Mouse (Mus musculus) liver, embryonic 15.5 days (tissue): ENCODE results near the gene Ccdc189. TPM values are rescaled to one million over a fixed set of nuclear protein-coding genes. Genes with fewer than 3 reads are reported as not detected.

ENCODE experiments used
- ATAC-seq: fragments of 200-750 bp; cut with Nextera tagmentation; 2 replicates; pipeline ENCODE4 v1.8.0; 2017; ENCODE audit warnings: moderate number of reproducible peaks, mild to moderate bottlenecking, moderate library complexity; ENCODE audit not compliant: insufficient read depth
- H3K27ac ChIP-seq: fragments of 300-500 bp; sonication (generic); replicated peaks from 2 replicates; pipeline ENCODE4 v1.5.1; 2015; ENCODE audit warnings: mild to moderate bottlenecking, inconsistent platforms
- H3K27me3 ChIP-seq: fragments of 300-500 bp; sonication (generic); 2 replicates; pipeline ENCODE4 v1.6.1; 2015; ENCODE audit warnings: mild to moderate bottlenecking, inconsistent platforms
- H3K36me3 ChIP-seq: fragments of 300-500 bp; sonication (generic); replicated peaks from 2 replicates; pipeline ENCODE4 v1.6.1; 2015; ENCODE audit warnings: moderate library complexity, mild to moderate bottlenecking, inconsistent platforms
- H3K4me1 ChIP-seq: fragments of 300-500 bp; sonication (generic); replicated peaks from 2 replicates; pipeline ENCODE4 v1.6.1; 2015; ENCODE audit warnings: inconsistent platforms
- H3K4me2 ChIP-seq: fragments of 300-500 bp; sonication (generic); 2 replicates; pipeline ENCODE4 v1.6.1; 2015; ENCODE audit warnings: moderate library complexity, mild to moderate bottlenecking, inconsistent platforms
- H3K4me3 ChIP-seq: fragments of 300-500 bp; sonication (generic); replicated peaks from 2 replicates; pipeline ENCODE4 v1.5.1; 2015; ENCODE audit warnings: mild to moderate bottlenecking, inconsistent platforms
- H3K9ac ChIP-seq: fragments of 300-500 bp; sonication (generic); 2 replicates; pipeline ENCODE4 v1.6.1; 2015; ENCODE audit warnings: moderate library complexity, mild to moderate bottlenecking, inconsistent platforms
- H3K9me3 ChIP-seq: fragments of 300-500 bp; sonication (generic); replicated peaks from 2 replicates; pipeline ENCODE4 v1.6.1; 2016; ENCODE audit warnings: inconsistent platforms
- WGBS: fragments of 180-500 bp; shearing (Covaris S2); methylation state at CpG from one replicate; pipeline ENCODE4 v1.1.7; 2015; ENCODE audit warnings: mixed read lengths; ENCODE audit not compliant: insufficient replicate concordance; 5-methylcytosine and 5-hydroxymethylcytosine counted together
- polyA plus RNA-seq: library from polyadenylated mRNA; unstranded; fragments of >200 nt; fragmentation: Nextera tagmentation; extraction: Ambion mirVana; gene quantifications from 2 replicates; pipeline ENCODE4 v1.2.1, GENCODE M21; 2015

The Ccdc189 gene
- polyA plus RNA-seq, 1 experiment from 2014 or later, result 8.3 TPM

DNA sequence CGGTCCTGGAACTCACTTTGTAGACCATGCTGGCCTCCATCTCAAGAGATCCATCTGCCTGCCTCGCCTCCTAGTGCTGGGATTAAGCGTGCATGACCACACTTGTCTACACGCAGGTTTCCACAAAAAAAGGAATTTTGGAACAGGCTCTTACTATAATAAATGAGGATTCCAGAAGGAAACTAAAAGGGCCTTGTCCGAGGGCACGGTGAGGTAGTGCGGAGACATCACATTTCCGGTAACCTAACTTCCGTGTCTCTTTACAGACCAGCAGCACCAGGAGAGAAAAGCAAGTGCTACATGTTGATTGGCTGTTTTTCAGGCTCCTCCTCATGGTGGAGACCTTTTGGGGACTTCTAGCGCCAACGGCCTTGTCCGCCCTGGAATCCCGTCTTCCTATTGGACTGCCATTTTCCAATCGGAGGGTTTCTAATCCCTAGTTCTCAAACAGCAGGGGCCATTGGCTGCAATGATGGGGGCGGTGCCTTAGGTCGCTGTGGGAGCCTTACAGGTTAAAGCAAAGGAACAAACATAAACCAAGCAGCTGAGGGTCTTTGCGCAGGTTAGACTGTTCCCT lies 15.4 kb downstream of the Ccdc189 start, which contains the start of gene Phkg2:
TSS of gene Phkg2 (plus strand) at position 446 of the 577 bp plus-strand sequence.
- peak within 1 kb of the TSS; percentile 92 for H3K4me2 ChIP-seq
- peak within 1 kb of the TSS; percentile 86 for H3K4me3 ChIP-seq
- peaks cover 19% of the 10 kb centered on the region for H3K36me3 ChIP-seq
- ATAC-seq, result peak; percentile 99
- H3K27ac ChIP-seq, result peak within 1 kb of the TSS; percentile 76
- no peaks in the 10 kb centered on the region for H3K9me3 ChIP-seq
- H3K4me1 ChIP-seq, result peaks cover 28% of the 10 kb centered on the region
- H3K27me3 ChIP-seq, result no peaks in the 10 kb centered on the region
- WGBS, result under 1% methylated on average over 17 of the region's 17 CpGs
- H3K9ac ChIP-seq, result peak within 1 kb of the TSS; percentile 88

DNA sequence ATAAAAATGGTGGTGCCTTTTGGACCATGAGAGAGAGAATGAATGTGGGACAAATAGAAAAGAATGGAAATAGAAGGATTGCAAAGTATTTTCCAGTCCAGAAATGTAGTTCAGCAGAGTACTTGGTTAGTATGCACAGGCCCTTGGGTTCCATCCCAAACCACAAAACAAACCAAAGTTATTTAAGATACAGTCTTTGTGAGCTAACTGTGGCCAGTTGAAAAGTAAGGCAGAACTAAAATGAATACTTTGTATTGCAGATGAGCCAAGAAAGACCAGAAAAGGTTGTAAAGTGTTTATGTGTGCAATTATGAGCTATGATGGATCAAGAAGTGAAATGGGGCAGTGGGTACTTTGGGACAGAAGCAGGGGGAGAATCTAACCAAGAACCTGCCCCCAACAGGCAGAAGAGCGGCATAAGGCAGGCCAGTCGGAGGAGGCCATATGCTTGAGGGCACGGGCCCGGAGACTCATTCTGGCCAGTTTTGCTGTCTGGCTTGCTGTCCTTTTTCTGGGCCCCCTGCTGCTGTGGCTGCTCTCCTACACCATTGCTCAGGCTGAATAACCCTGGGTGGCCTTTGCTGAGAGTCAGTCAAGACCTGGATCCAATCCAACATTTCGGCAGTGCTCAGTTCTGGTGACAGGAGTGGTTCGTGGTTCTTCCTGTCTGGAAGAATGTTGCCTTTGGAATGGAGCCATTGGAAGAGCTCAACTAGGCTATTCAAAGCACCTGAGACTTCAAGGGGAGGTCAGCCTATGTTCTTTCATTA lies 23.8 kb downstream of the Ccdc189 start:
- Histone ChIP-seq H3K9me3 (no peaks in the 10 kb centered on the region), H3K36me3 (peaks cover 74% of the 10 kb centered on the region), H3K27me3 (no peaks in the 10 kb centered on the region), H3K4me3 (no peak overlapping the region), H3K4me1 (no peaks in the 10 kb centered on the region), H3K9ac (no peak overlapping the region), H3K27ac (no peak overlapping the region), H3K4me2 (no peak overlapping the region)
- no peak for ATAC-seq
- WGBS, result 84% methylated on average over 6 of the region's 6 CpGs

DNA sequence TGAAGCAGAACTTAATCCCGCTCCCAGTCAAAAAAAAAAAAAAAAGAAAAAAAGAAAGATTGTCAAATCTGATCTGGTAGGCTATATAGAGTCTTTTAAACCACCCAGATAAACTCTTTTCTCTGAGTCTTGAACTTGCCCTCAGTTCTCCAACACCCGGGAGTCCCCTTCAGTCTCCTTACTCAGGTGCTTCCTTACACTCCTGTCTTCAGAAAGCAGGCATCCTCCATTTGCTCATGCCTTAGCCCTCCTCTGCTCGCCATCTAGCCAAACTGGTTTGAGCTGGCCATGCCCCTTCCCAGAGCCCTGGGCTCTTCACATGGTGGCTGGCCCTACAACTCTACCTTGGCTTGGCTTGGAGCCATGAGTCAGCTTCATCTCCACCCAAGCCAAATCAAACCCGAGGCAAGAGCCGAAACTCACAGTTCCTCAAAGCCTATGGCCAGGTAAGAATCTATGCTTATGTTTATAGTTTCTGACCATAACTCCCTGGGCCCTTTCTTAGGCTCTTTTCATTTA lies 27.0 kb downstream of the Ccdc189 start, which contains the start of gene Tmem265:
TSS of gene Tmem265 (plus strand) at position 51 of the 519 bp plus-strand sequence.
- no peak within 1 kb of the TSS for H3K9ac ChIP-seq
- H3K36me3 ChIP-seq, result peaks cover 83% of the 10 kb centered on the region
- no peak within 1 kb of the TSS for H3K27ac ChIP-seq
- no peak within 1 kb of the TSS for H3K4me3 ChIP-seq
- H3K4me2 ChIP-seq, result no peak within 1 kb of the TSS
- 85% methylated on average over 5 of the region's 5 CpGs for WGBS
- ATAC-seq, result no peak
- no peaks in the 10 kb centered on the region for H3K4me1 ChIP-seq
- H3K27me3 ChIP-seq, result no peaks in the 10 kb centered on the region
- H3K9me3 ChIP-seq, result no peaks in the 10 kb centered on the region

DNA sequence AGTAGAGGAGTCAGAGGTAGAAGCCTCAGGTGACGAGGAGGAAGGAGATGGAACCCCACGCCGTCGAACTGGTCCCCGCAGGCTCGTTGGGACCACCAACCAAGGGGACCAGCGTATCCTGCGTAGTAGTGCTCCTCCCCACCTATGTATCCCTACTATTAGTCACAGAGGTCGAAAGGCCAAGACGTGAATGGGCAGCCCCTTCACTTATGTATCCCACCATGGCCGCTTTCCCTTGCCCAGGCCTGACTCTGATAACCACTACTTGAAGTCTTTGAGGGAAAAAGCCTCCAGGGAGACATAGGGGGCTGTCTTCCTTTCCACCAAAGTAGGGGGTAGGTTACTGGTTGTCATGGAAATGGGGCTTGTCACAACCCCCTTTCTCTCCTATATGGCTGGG lies 27.8 kb downstream of the Ccdc189 start:
- Histone ChIP-seq H3K4me1 (no peaks in the 10 kb centered on the region), H3K4me2 (no peak overlapping the region)

DNA sequence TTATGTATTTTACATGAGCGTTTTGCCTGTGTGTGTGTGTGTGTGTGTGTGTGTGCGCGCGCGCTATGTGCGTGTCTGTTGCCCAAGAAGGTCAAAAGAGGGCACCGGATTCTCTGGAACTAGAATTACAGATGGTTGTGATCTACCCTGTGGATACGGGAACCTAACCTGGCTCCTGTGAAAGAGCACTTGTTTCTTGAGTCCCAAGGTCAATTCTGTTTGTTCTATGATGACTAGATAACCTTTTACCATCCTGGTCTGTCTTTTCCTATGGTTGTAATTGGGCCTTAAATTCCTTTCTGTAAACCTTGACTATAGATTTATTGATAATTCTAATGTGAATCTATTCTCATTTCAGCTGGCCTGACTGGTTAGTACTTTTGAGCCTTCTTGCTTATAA lies 36.8 kb downstream of the Ccdc189 start:
- Histone ChIP-seq H3K4me2 (no peak overlapping the region), H3K4me3 (no peak overlapping the region), H3K36me3 (peaks cover 90% of the 10 kb centered on the region), H3K9me3 (no peaks in the 10 kb centered on the region), H3K27ac (no peak overlapping the region), H3K9ac (no peak overlapping the region), H3K27me3 (no peaks in the 10 kb centered on the region), H3K4me1 (no peaks in the 10 kb centered on the region)
- no peak for ATAC-seq
- WGBS, result 91% methylated on average over 8 of the region's 8 CpGs

More for the DNA sequence above, 27.8 kb downstream of the Ccdc189 start:
- Histone ChIP-seq H3K4me3 (no peak overlapping the region), H3K9ac (no peak overlapping the region), H3K9me3 (no peaks in the 10 kb centered on the region), H3K27ac (no peak overlapping the region), H3K27me3 (no peaks in the 10 kb centered on the region), H3K36me3 (peaks cover 84% of the 10 kb centered on the region)
- WGBS, result 91% methylated on average over 11 of the region's 11 CpGs
- no peak for ATAC-seq

DNA sequence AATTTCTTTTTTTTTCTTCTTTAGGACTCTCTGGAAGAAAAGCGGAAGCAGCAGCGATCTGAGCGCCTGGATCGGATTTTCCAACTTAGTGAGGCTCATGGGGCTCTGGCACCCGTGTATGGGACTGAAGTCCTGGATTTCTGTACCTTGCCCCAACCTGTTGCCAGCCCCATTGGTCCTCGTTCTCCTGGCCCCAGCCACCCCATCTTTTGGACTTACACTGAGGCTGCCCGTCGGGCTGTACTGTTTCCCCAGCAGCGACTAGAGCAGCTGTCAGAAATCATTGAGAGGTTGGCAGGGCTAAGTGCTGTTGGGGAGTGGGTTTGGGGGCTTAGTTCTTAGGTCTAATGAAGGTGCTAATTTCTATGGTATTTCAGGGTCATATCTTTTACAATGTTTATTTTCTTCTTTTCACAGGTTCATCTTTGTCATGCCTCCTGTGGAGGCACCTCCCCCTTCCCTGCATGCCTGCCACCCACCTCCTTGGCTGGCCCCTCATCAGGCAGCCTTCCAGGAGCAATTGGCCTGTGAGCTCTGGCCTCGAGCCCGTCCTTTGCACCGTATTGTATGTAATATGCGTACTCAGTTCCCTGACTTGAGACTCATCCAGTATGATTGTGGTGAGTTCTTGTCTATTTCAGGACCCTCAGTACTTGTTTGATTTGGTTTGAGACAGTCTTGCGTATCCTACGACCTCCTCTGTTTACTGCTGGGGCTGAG lies 39.1 kb downstream of the Ccdc189 start:
- Histone ChIP-seq H3K27me3 (no peaks in the 10 kb centered on the region), H3K36me3 (peaks cover 89% of the 10 kb centered on the region), H3K9me3 (no peaks in the 10 kb centered on the region), H3K27ac (no peak overlapping the region), H3K9ac (no peak overlapping the region), H3K4me3 (no peak overlapping the region), H3K4me2 (no peak overlapping the region), H3K4me1 (no peaks in the 10 kb centered on the region)
- no peak for ATAC-seq
- WGBS, result 91% methylated on average over 15 of the region's 15 CpGs

DNA sequence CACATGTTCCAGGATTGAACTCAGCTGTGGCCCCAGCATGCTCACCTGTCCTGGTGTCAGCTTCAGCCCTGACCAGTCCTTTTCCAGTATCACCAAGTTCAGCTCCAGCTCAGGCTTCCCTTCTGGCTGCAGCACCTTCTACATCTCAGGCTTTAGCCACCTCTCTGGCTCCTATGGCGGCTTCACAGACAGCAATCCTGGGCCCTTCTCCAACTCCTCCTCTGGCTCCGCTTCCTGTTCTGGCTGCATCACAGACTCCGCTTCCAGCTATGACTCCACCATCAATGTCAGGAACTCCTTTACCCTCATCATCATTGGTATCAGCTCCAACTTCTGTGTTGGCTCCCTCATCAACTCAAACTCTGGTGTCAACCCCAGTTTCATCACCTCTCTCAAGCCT lies 46.7 kb downstream of the Ccdc189 start:
- Histone ChIP-seq H3K36me3 (peaks cover 96% of the 10 kb centered on the region), H3K27me3 (no peaks in the 10 kb centered on the region), H3K4me2 (no peak overlapping the region), H3K9ac (no peak overlapping the region), H3K9me3 (no peaks in the 10 kb centered on the region), H3K27ac (no peak overlapping the region), H3K4me1 (no peaks in the 10 kb centered on the region), H3K4me3 (no peak overlapping the region)
- WGBS, result 91% methylated on average over 3 of the region's 3 CpGs
- ATAC-seq, result no peak

Other genes starting within 250 kb of the Ccdc189 start
- 3.1 and 4.4 TPM in 2 replicates for gene Zfp768, start 243.0 kb downstream of the Ccdc189 start, polyA plus RNA-seq
- gene Zfp747, start 212.5 kb downstream of the Ccdc189 start, polyA plus RNA-seq, result 1.8 and 2.3 TPM in 2 replicates
- 1.2 and 1.5 TPM in 2 replicates for gene 9130019O22Rik, start 201.4 kb downstream of the Ccdc189 start, polyA plus RNA-seq
- 1.3 and 1.5 TPM in 2 replicates for gene E430018J23Rik, start 195.0 kb downstream of the Ccdc189 start, polyA plus RNA-seq
- 1.3 and 1.7 TPM in 2 replicates for gene Zfp764, start 181.8 kb downstream of the Ccdc189 start, polyA plus RNA-seq
- gene Zfp688, start 166.5 kb downstream of the Ccdc189 start, polyA plus RNA-seq, result 7.3 and 9.1 TPM in 2 replicates
- gene Zfp689, start 139.4 kb downstream of the Ccdc189 start, polyA plus RNA-seq, result 2.1 TPM in 2 replicates
- gene Prr14, start 129.0 kb downstream of the Ccdc189 start, polyA plus RNA-seq, result 19.8 and 22.4 TPM in 2 replicates
- 5.5 and 5.6 TPM in 2 replicates for gene Fbrs, start 109.4 kb downstream of the Ccdc189 start, polyA plus RNA-seq
- 15.0 and 18.9 TPM in 2 replicates for gene Srcap, start 76.6 kb downstream of the Ccdc189 start, polyA plus RNA-seq
- gene Gm42715, start 69.0 kb downstream of the Ccdc189 start, polyA plus RNA-seq, result 5.2 and 5.5 TPM in 2 replicates
- gene Tmem265, start 27.2 kb downstream of the Ccdc189 start, polyA plus RNA-seq, result 2.6 and 2.7 TPM in 2 replicates
- 20.0 and 24.6 TPM in 2 replicates for gene Phkg2, start 15.3 kb downstream of the Ccdc189 start, polyA plus RNA-seq
- gene Rnf40, start 172 bp upstream of the Ccdc189 start, polyA plus RNA-seq, result 18.3 and 19.5 TPM in 2 replicates
- 1.2 and 1.6 TPM in 2 replicates for gene Zfp629, start 27.2 kb upstream of the Ccdc189 start, polyA plus RNA-seq
- 22.9 and 23.7 TPM in 2 replicates for gene Bcl7c, start 120.3 kb upstream of the Ccdc189 start, polyA plus RNA-seq
- gene Ctf1, start 124.1 kb upstream of the Ccdc189 start, polyA plus RNA-seq, result 2.7 and 2.8 TPM in 2 replicates
- gene Ctf2, start 143.6 kb upstream of the Ccdc189 start, polyA plus RNA-seq, result 0.06 and 0.10 TPM in 2 replicates
- 2.8 and 2.9 TPM in 2 replicates for gene Fbxl19, start 155.9 kb upstream of the Ccdc189 start, polyA plus RNA-seq
- gene Orai3, start 181.2 kb upstream of the Ccdc189 start, polyA plus RNA-seq, result 11.0 and 13.1 TPM in 2 replicates
- gene Setd1a, start 188.1 kb upstream of the Ccdc189 start, polyA plus RNA-seq, result 9.2 and 9.3 TPM in 2 replicates
- gene Gm49388, start 197.0 kb upstream of the Ccdc189 start, polyA plus RNA-seq, result not detected in 2 replicates
- 55.9 and 75.3 TPM in 2 replicates for gene Hsd3b7, start 212.0 kb upstream of the Ccdc189 start, polyA plus RNA-seq
- gene Stx4a, start 235.7 kb upstream of the Ccdc189 start, polyA plus RNA-seq, result 14.6 and 14.9 TPM in 2 replicates
- 0.43 and 0.44 TPM in 2 replicates for gene Stx1b, start 236.0 kb upstream of the Ccdc189 start, polyA plus RNA-seq